Mouse (Mus musculus) olfactory bulb, adult 2 months (tissue): ENCODE results near the gene Hdac9.

Experiments used
- CTCF ChIP-seq: fragments of 200-500 bp; IDR thresholded peaks from 2 replicates; pipeline ENCODE4 v1.5.1; 2012; ENCODE audit warnings: low read depth, mild to moderate bottlenecking, low read length, moderate library complexity; ENCODE audit not compliant: insufficient read depth
- POLR2A ChIP-seq: fragments of 200-500 bp; IDR thresholded peaks from 2 replicates; pipeline ENCODE4 v1.6.1; 2012; ENCODE audit warnings: mild to moderate bottlenecking, low read depth, low read length, moderate library complexity; ENCODE audit not compliant: insufficient read depth

DNA sequence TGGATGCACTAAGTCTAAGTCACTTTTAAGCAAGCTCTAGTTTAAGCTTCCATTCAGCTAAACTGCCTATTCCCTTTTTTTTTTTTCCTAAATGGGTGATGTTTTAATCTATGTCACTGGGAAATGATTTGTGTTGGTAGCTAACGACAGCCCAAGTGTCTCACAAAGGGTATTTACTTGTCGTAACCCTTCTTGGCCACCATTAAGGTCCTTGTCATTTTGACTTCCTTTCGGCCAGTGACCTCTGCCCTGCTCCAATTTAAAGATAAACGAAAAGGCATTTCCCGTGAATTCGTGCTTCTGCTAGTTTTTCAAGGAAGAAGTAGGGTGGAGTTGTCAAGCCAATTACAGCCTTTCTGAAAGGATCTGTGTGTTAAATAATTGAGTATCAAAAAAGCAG, 565.0 kb downstream of the Hdac9 start:
- no peak for TF ChIP-seq CTCF
- TF ChIP-seq POLR2A, result no peak
